Mouse (Mus musculus) NIH3T3 (cell line): ENCODE data around the gene Dst.

Source experiments
- DNase-seq: peaks from one replicate; pipeline ENCODE4 v3.0.0-alpha.2; 2012; ENCODE audit warnings: low read depth

The Dst gene

DNA sequence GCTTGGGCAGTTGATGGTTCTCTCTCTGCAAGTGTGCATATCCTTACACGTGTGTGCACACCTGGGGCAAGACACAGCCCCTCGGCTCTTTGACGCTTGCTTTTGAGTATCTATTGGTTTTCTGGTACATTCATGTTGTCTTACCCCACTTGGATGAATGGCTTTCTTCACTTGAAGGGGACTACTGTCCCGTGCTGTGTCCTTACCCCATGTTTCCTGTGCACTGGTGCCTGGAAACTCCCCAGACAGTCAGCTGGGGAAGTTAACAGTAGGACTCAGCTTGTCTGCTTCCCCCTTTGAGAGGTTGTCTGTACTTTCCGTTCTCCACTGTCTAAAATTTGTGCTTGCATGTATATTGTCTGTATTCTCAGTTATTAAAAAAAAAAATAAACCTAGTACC lies 120.7 kb downstream of the Dst start:
- no peak for DNase-seq

DNA sequence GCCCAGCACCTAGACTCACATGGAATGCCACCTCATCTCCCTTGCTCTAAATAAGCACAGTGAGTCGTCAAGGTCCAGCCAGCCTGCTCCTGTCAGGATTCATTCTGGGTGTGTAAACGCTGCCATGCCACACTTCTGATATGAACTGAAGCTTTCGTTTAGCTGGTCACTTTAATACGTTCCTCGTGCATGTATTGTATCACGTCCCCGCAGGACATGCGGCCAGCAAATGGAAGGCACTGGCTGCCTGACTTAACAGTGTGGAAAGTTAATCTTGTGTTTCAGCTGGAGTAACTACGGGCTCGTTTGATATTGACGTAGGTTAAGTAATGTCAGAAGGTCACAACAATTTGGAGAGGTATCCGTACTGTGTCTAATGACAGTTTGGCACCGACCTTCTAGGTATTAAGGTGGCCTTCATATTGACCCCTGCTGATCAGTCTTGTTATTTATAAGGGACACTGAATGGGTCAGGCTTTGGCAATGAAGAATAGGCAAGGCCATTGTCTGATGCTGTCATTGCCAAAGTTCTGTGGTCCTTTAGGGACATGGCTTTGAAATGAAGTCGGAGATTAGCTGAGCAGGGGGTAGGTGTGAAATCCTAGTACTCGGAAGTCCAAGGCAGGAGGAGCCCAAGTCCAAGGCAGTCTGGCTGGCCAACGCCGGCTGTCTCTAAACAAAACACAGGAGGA lies 122.5 kb downstream of the Dst start:
- DNase-seq: no peak

DNA sequence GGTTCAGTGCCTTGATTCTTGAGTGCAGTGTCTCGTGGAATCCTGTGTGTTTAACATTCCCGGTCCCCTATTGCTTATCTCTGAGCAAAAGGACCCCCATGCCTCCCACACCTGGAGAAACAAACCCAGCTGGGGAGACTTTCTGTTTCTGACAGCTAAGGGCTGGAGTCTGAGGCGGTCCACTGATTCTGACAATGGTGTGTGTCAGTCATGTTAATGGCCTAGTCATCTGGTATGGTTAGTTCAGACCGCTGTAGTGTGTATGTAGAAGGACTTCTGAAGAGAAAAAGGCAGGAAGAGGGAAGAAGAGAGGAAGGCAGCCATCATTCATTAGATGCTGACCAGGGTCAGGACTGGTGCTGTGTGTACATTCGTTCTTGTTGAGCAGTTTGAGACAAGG lies 125.0 kb downstream of the Dst start:
- no peak for DNase-seq

DNA sequence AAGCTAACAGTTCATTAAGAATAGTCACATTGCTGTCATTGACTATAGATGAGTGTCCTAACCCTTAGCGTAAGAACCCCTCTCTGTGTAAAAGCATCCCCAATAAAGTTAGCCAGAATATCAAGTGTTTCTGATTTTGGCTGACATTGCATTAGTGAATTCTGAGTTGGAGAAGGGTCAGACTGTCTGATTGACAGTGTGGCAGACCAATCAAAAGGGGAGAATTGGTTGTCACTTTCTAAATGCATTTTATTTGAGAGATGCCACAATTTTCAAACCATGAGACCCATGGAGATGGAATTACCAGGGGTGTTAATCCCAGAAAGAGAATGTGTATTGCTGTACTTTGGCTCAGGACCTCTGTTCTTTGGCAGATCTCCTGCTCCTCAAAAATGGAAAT lies 125.5 kb downstream of the Dst start:
- DNase-seq: peak; percentile 58

DNA sequence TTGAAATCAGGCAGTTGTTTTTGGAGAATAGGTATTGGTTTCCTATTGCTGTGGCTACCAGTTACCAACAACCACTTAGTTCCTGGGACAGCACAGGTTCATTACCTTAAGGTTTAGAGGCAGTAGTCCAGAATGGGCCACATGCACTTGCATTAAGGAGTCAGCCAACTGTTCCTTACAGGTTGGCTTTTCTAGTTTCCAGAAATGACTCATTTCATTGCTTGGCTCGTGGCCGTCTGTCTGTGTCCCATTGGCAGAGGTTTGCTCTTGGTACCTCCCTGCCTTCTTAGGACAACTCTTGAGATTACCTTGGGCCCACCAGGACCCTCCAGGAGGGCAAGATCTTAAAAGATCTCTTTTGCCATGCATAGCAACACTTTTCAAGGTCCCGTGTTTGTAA lies 125.9 kb downstream of the Dst start:
- no peak for DNase-seq

DNA sequence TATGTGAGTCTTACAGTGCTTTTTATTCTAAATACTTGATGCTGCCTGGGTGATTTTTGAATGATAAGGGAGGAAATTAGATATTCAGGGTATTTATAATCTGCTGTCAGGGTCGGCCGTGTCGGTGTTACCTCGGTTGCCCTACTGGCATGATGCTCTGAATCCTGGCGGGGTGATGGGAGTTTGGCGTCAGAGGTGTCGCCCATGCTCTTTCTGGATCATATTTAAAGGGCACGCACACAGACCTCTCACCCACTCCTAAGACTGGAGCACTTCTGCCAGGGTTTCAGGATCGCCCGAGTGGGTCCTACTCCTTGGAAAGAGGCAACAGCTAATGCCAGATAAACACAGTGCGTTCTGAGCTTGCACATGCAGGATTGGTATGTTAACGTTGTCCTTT lies 128.1 kb downstream of the Dst start:
- no peak for DNase-seq

DNA sequence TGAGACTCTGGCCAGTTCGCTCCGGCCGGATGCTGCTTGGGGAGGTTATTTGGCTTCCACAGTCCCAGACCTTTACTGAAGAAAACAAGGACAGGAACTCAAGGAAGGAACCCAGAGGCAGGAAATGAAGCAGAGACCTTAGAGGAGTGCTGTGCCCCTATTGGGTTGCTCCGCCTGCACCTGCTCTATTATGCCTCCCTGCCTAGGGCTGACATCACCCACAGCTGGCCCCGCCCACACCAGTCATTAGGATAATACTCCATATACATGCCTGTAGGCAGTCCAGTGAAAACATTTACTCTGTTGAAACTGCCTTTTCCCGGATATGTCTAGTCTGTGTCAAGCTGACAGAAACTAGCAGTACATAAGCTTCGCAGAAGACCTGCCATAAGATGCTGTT lies 130.5 kb downstream of the Dst start:
- no peak for DNase-seq

DNA sequence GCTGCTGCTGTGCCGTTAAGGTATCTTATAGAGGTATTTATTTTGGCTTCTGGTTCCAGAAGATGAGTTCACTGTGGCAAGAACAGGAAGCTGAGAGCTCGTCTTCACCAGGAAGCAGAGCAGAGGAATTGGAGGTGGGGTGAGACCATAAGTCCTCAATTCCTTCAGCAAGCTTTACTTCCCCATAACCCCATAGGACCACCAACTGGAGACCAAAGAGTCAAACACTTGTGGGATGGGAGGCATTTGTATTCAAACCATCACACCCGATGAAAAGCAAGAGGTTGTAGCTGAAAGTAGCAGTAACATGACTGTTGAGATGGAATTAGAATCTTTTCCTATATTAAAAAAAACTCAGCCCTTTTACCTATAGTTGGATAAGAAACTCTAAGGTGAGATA lies 132.0 kb downstream of the Dst start:
- DNase-seq: no peak

DNA sequence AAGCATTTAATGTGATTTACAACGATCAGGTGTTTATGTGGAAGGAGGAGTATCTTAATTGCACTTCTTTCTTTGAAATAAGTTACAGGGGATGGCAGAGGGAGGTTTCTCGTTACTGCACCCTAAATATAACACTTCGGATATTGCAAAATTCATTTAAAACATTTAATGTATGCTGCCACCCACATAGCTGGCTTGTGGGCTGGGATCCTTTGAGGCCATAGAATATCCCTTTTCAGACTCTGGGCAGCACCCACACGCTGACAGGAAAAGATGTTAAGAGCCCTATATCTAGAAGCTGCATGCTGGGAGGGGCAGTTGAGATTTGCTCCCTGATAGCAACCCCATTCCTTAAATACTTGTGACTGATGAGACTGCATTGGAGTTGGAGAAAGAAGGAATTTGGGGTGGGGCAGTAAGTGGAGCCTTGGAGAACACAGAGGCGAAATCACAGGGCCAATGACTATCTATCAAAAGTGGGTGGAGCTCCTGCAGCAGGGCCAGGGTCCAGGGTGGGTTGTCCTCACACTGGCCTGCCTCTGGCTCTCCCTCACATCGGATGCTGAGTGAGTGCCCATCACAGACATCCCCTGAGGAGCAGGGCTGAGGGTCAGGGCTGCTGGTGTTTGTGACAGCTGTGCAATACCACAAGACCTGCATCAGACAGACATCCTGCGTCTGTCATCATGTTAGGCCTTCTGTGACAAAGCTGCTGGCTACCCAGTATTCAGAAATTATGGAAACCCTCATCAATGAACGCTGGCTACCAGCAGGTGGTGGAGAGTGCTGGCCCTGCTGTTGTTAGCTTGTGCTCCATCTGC lies 133.1 kb downstream of the Dst start:
- DNase-seq: peak; percentile 29

DNA sequence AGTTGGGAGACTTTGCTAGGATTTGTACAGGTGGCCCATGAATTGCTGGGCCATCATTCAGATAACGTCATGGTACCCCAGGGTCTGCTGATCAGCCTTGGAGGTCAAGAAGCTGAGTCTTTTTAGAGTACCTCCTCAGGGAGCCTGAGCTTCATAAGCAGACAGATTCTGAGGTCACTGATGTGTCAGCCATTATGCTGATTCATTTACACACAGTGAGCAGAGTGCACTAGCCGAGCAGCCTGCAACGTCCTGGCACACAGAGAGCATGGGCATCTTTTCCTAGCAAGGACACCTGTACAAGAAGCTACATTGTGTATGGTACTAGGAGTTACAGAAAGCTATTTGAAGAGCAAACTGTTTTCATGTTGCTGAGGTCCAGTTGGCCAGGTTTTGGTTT lies 134.3 kb downstream of the Dst start:
- DNase-seq: peak; percentile 41

DNA sequence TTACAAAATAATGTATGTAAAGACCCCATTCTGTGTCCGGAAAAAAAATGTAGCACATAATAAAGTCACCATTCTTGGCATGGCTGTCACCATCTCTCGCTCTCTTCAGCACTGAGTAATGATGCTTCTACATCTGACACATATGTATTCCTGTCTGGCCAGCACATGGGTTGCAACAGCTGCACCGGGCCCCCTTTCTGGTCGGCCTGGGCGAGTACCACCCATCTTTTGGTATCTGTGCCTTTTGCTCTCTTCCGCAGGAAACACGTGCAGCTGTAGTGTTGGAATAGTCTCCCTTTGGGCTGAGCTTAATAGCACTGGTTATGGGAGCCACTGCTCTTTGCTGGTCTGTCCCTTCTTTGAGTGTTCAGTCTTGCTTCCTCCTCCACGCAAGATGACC lies 135.3 kb downstream of the Dst start:
- no peak for DNase-seq

DNA sequence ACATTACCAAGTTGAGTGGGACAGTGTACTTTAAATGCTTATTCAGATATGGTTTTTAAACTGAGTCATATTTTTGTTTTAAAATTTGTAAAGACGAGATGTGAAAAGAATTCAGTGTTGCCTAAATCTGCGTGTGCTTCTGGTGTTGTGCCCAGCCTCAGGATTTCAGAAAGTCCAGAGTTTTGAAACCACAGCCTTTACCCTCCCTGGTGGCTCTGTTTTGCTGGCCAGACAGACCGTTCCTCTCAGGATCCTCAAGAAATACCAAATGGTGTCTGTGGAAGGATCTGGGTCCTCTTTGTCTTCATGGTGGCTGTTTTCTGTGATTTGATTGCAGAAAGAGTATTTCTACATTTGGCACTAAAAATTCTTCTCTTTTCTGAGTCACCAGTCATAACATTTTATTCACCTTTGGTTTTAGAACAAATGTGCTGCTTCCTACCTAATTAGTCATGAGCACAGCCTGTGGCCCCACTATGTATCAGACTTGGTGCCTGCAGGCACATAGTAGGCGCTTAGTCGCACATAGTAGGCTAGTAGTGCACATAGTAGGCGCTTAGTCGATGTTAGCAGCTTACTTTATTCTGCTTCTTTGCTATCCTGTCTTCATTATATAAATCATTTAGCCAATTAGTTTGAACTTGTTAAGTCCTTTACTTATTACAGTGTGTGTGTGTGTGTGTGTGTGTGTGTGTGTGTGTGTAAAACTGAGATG lies 136.0 kb downstream of the Dst start:
- peak; percentile 87 for DNase-seq

DNA sequence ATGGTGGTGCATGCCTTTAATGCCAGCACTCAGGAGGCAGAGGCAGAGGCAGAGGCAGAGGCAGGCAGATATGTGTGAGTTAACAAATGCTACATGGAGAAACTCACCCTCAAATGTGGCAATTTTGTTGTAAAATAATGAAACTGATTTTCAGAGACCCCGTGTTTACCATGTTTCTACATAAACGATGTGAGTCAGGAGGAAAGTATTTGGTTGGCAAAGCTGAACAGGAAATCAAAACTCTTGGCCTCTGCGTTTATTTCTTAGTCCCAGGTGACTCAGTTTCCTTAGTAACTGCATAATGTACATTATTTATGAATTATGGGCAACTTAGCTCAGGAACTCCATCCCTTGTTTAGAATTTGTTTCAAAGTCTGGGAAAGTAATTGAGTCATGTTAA lies 136.7 kb downstream of the Dst start:
- DNase-seq: peak; percentile 91

DNA sequence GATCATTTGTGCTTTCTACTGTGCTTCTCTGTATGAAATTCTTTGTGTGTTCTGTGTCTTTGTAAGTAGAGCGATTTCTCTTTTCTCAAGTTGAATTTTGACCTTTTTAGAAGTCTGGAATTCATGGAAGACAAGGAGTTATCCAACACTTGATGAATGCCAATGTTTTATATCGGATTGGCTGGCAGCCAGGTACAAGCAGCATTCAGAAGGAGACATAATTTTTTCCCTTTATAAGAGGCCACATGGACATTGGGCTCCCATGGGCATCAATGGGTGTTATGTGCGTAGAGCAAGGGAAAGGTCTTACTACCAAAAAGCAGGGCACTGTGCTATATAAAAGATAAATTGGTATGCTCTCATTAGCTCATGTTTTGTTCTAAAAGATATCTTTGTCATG lies 139.3 kb downstream of the Dst start:
- peak; percentile 55 for DNase-seq

DNA sequence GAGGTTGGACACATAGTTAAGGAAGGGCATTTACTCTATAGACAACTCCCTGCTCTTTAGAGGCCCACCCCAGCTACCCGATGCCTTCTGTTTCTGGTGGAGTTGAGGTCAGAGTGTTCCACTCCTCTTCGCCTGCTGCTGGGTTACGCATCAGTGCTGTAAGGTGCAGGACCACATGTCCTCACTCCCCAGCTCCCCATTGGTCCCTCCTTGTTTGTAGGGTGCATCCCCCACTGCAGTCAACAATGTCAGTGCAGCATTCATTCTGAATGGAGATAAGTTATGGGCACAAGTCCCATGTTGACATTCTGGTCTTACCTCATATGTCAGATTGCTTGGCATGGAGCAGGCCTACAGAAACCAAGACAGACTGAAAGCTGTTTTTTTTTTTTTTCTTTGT lies 143.2 kb downstream of the Dst start:
- DNase-seq: peak; percentile 50

DNA sequence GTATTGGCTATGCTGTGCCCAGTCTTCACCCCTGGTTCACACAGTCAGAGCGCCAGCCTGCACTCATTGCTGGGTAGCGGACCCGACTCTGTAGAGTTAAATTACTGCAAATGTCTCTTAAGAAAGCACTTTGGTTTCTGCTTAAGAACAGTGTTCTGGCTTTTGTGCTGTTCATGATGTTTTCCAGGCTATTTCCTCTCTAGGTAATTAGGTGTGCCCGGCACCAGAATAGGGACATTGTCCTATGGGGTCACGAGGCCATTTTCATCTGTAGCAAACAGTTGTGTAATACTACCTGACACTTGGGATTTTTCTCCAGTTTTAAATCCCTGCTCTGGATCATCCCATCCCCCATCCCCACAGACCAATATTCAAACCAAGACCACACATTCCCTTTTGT lies 144.4 kb downstream of the Dst start:
- no peak for DNase-seq

DNA sequence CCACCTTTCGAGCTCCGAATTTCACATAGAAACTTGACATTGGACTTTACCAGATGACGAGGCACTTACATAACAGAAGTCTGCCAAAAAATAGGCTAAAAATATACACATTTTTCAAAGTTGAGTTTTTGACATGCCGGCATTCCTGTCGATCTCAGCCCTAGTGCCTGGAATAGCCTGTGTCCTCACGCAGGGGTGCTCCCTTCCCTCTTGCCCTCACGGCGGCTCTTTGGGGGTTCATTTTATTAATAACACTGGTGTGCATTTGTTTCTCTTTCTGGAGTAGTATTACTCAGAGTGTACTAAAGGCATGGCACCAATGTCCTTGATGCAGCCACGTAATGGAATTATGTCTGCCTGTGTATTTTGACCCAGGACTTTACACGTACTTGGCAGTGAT lies 146.9 kb downstream of the Dst start:
- DNase-seq: no peak

DNA sequence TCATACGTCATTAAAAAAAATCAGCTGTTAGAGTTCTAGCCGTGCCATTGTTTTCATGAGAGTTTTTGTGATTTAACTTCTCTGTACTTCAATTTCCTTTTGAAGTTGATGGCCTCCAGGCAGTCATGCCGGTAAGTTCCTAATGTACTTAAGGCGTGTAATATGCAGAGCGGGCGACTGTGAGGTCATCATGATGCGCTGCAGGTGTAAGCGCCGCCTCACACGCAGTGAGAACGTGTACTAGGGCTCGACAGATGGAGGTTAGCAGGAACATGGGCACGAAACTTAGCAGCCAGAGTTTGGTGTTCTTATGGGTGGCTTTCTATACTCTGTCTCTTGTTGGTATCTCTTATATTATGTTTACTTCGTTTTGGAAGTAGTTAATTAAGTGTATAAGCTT lies 148.6 kb downstream of the Dst start:
- no peak for DNase-seq

DNA sequence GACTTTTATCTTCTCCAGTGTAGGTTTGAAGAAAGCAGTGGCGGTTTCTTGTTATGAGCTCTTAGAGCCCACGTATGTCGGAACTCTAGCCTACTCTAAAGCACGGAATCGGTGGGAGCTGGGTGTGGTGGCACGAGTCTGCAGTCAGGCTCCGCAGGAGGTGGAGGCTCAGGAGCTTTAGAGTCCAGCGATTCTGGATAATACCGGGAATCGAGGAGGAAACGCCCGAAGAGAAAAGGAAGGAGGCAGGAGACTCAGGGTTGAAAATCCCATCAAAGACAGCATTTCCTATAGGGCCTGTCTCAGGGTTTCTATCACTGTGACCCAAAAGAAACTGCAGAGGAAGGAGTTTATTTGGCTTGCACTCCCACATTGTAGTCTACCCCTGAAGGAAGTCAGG lies 151.2 kb downstream of the Dst start:
- no peak for DNase-seq

DNA sequence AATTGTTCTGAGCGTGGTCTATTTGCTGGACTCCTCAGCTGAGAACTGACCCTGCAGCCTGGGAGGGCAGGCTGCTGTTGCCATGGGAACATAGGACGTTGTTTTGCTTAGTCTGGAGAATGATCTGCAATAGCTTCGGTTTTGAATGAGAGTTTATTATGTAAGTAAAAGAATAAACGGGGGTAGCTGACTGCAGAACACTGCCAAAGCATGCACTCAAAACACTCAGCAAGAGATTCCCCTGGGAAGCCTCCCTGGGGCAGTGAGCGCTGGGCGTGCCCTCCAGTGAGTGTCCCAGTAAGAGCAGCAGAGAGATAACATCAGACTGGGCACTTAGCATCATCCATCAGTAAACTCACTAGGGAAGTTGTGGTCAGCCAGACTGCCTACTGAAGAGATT lies 152.4 kb downstream of the Dst start:
- DNase-seq: peak; percentile 94

DNA sequence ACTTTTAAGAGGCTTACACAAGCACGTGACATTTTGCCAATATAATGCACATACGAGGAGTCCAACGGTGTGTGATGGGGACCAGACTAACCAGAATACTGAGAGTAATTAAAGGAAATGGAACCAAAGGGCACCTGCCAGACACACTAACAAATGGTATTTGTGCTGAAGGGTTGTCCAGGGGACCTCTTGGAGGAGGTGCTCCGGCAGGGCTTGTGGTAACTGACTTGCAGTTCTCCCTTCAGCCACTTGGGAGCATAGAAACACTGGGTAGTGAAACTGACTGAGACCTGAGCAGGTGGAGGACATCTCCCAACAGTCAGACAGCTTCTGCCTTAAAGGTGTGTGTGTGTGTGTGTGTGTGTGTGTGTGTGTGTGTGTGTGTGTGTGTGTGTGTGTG lies 153.1 kb downstream of the Dst start:
- DNase-seq: peak; percentile 85

DNA sequence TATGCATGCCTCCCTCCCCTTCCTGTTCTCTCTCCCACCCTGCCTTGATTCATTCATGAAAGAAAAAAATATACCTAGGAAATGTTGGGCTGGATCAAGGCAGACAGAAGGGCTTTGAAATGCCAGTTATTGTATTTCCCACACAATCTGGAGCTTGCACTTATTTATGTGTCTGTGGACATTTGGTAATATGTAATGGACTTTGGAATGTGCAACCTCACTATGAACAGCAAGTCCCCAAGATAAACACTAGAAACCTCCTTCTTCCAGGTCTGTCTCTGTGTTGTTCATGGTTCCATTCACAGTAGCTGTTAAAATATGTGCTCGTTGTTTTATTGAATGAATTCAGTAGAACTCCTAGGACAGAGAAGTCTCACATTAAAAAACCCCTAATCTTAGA lies 153.8 kb downstream of the Dst start:
- no peak for DNase-seq

DNA sequence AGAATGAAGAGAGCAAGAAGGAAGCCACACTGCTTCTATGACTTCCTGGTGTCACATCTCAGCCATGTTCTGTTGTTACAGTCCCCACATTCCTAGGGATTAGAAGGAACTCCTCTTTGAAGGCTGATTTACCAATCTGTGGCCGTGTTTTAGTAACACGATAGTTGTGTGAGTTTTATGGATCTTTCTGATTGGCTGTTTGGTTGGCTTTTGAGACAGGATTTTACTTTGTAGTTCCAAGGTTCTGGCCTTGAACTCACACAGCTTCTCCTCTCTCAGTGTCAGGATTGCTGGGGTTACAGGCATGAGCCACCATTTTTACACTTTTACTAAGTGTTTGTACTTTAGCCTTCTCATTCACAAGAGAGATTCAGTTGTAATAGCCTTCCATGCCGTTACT lies 155.9 kb downstream of the Dst start:
- DNase-seq: no peak
